Comparison of ENCODE assay signal across 16 mouse cellular contexts in genomic region chr16:90541191-90541590, GRCm38 (mm10).
"Had no signal": no experiment of that assay in that cellular context is flagged by ENCODE, and none has a peak within 500 bp of the region (broad histone marks: within the 10 kb centered on the region; RNA-seq: fewer than 3 reads in every experiment).

No protein-coding gene starts in this region.

- H3K36me3 ChIP-seq: neural tube, embryonic 12.5 days; neural tube, embryonic 13.5 days; neural tube, embryonic 15.5 days; stomach, embryonic 15.5 days had no signal

- H3K9me3 ChIP-seq: neural tube, embryonic 12.5 days; neural tube, embryonic 13.5 days; neural tube, embryonic 15.5 days; stomach, embryonic 15.5 days had no signal

- H3K4me1 ChIP-seq: neural tube, embryonic 12.5 days; neural tube, embryonic 13.5 days; neural tube, embryonic 15.5 days had no signal

- DNase-seq: retina, postnatal 1 day; right cerebral cortex, adult 18-20 months; right cerebral cortex, postnatal 14 days; right cerebral cortex, postnatal 25 days; right cerebral cortex, postnatal 4 days; spleen, adult 18-20 months; thymus, adult 18-20 months; thymus, adult 2 months; thymus, postnatal 14 days; thymus, postnatal 25 days; thymus, postnatal 36 days had no signal

- H3K4me3 ChIP-seq: neural tube, embryonic 12.5 days; neural tube, embryonic 13.5 days; neural tube, embryonic 15.5 days; stomach, embryonic 15.5 days had no signal

- H3K27me3 ChIP-seq: neural tube, embryonic 12.5 days; neural tube, embryonic 13.5 days; neural tube, embryonic 15.5 days; stomach, embryonic 15.5 days had no signal

- H3K27ac ChIP-seq: neural tube, embryonic 12.5 days; neural tube, embryonic 13.5 days; neural tube, embryonic 15.5 days; stomach, embryonic 15.5 days; stomach, postnatal 0 days had no signal
